Mouse (Mus musculus): Measurements from ENCODE around the gene Adgrg3. TPM values are rescaled to one million over a fixed set of nuclear protein-coding genes. Genes with fewer than 3 reads are reported as not detected.

Adgrg3 gene
- total RNA-seq, 2 experiments from 2014 or later = 0.96 to 1.4 TPM

- DNase-seq (ENCODE audit: low spot score in 2 of 2) = no peak
Observed at GRCm38 (mm10) chr8:95079305-95079704, 61.8 kb downstream of the Adgrg3 start.

DNA sequence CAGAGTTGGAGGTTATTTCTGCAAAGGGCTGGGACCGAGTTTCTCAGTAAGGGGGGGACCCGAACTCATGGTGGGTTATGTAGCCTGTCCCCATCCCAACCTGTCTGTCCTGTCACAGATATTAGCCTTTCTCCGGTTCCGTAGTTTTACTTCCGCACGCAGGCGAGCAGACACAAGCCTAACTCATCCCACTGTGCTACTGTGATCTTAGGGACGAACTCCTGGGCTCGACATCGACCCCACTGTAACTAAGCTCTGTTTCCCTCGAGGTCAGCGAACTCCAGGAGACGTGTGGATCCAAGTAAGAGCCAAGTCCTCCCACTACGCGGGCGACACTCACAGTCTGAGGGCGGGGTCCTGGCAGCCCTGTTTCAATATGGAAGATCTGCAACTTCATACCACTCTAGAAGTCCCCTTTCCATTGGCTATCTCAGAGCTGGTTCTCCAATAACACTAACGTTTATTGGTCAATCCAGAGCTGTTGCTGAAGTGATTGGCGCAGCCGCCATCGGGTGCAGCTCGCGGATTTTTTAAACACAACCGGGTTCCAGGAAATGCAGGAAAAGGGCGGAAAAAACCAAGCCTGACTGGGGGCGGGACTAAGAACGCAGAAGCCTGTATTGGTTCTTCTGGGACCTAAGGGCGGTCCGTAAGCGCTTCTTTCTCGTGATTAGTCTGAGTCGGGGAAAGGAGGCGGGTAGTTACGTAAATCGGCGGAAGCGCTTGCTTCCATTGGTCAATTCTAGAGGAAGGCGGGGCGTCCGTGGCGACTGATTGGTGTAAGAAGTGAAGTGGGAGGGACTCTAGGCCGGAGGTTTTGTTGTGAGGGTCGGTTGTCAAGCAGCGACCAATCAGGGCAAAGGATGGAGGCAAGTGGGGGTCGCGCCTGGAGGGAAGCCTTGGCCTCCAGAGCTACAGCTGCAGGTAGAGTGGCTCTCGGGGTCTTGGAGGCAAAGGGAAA is 63.2 kb downstream of the Adgrg3 start, which contains the start of gene Katnb1:
Gene Katnb1, plus strand, starts transcription at position 806 of the 961 bp plus-strand sequence.
- peak; percentile 88 to 96 for DNase-seq (ENCODE audit: low spot score in 2 of 2)

- no peak for DNase-seq (ENCODE audit: low spot score in 2 of 2)
Observed at GRCm38 (mm10) chr8:95081650-95082049, 64.2 kb downstream of the Adgrg3 start.

- no peak for DNase-seq (ENCODE audit: low spot score in 2 of 2)
Observed at GRCm38 (mm10) chr8:95084261-95084660, 66.8 kb downstream of the Adgrg3 start.

GRCm38 (mm10) chr8:95084744-95085431 is 67.4 kb downstream of the Adgrg3 start:
- no peak for DNase-seq (ENCODE audit: low spot score in 2 of 2)

DNA sequence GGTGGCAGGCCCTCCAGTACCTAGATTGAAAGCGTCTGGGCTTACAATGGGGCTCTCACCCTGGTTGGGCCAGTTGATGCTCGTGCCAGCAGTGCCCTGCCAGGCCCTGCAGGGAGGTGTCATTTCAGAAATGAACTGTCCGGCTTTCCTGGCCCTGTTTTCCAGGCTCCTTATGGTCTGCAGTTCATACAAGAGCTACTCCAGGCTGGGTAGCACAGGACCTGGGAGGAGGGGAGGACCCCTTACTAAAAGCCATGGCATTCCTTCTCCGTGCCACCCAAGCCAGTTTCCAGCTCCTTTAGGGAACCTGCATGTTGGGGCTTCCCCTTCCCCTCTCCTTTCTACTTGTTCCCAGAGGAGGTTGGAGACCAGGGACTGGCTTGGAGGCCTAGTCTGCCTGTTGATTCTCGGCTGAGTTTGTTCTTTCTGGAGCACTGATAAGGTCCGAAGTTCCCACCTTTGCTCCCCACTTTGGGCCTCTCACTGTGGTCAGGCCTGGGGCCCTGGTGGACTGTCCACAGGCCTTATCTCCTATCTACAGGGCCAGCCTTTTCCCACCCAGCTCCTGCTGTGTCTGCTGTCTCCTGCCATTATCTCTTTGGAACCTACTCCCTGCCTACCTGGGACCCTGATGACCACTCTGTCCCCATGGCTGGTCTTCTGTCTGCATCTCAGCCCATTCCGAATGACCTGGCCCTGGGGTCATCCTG is 68.1 kb downstream of the Adgrg3 start:
- DNase-seq (ENCODE audit: low spot score in 2 of 2) = no peak

GRCm38 (mm10) chr8:95093574-95093973 is 76.1 kb downstream of the Adgrg3 start:
- no peak for DNase-seq (ENCODE audit: low spot score in 2 of 2)

Other genes with a start within 250 kb of the Adgrg3 start
- 1 to 10 TPM; 2.1 to 2.3 TPM for gene Cx3cl1, start 245.7 kb upstream of the Adgrg3 start, total RNA-seq (2021)
- not detected for gene Ccl17, start 207.2 kb upstream of the Adgrg3 start, total RNA-seq (2021)
- 100 to 1,000 TPM; 179 to 186 TPM for gene Coq9, start 179.4 kb upstream of the Adgrg3 start, total RNA-seq (2021)
- 10 to 100 TPM; 39.0 to 41.3 TPM for gene Ciapin1, start 179.3 kb upstream of the Adgrg3 start, total RNA-seq (2021)
- gene Polr2c, start 160.2 kb upstream of the Adgrg3 start, total RNA-seq (2021) = 10 to 100 TPM; 48.8 to 54.0 TPM
- 10 to 100 TPM; 15.7 to 15.9 TPM for gene Dok4, start 141.4 kb upstream of the Adgrg3 start, total RNA-seq (2021)
- gene Ccdc102a, start 99.6 kb upstream of the Adgrg3 start, total RNA-seq (2021) = 10 to 100 TPM; 23.9 to 24.5 TPM
- under 1 TPM; 0.15 to 0.18 TPM for gene Adgrg5, start 94.0 kb upstream of the Adgrg3 start, total RNA-seq (2021)
- gene Adgrg1, start 42.9 kb upstream of the Adgrg3 start, total RNA-seq (2021) = 10 to 100 TPM in 1 of 2 experiments, 1 to 10 TPM in 1; 9.6 to 10.0 TPM
- not detected for gene Drc7, start 37.4 kb downstream of the Adgrg3 start, total RNA-seq (2021)
- gene Katnb1, start 63.5 kb downstream of the Adgrg3 start, total RNA-seq (2021) = 10 to 100 TPM; 13.3 to 13.8 TPM
- gene Kifc3, start 185.1 kb downstream of the Adgrg3 start, total RNA-seq (2021) = 10 to 100 TPM; 39.0 to 40.9 TPM

Measured in gastrocnemius, postnatal 4 days (tissue).